Mouse (Mus musculus) heart, postnatal 14 days (tissue): Measurements from ENCODE around the gene Vps39. TPM values are rescaled to one million over a fixed set of nuclear protein-coding genes. Genes with fewer than 3 reads are reported as not detected.
A peak's percentile ranks its signal among the peaks of the same experiment; 100 is the strongest.

Experiments
- DNase-seq, 2 experiments: peaks; one replicate each; pipeline ENCODE4 v3.0.0; 2021 to 2022
- intact Hi-C: fragments of 180-260 bp; cut with DNase I; formaldehyde crosslinking; loops from one replicate; pipeline ENCODE4 v1.15.1; 2025
- long read RNA-seq, 2 experiments: library from polyadenylated mRNA; stranded (forward); transcript quantifications; one replicate each; pipeline ENCODE4 v2.0.0; 2021
- total RNA-seq, 2 experiments: library from RNA; stranded (reverse); gene quantifications; 2 replicates each; pipeline ENCODE4 v1.2.3; 2021

The Vps39 gene
- 10 to 100 TPM; 26.4 to 28.9 TPM for total RNA-seq
- long read RNA-seq, experiment 1, full-length matches to known transcripts, result 34 of 52 reads
- long read RNA-seq, experiment 1, partial matches to known transcripts, result 7 of 52 reads
- long read RNA-seq, experiment 1, other reads (novel, unspliced or antisense), result 11 of 52 reads
- long read RNA-seq, experiment 2, full-length matches to known transcripts, result 38 of 48 reads
- long read RNA-seq, experiment 2, partial matches to known transcripts, result 2 of 48 reads
- long read RNA-seq, experiment 2, other reads (novel, unspliced or antisense), result 8 of 48 reads

GRCm38 (mm10) chr2:120352682-120353646 lies at the start of gene Vps39:
TSS of gene Vps39 (minus strand) at chr2:120353137.
- peak; percentile 85 to 92 for DNase-seq
- intact Hi-C loops, result no loop called here

GRCm38 (mm10) chr2:120397951-120398350 lies 45.0 kb upstream of the Vps39 start:
- DNase-seq, result no peak
- intact Hi-C loops, result no loop called here

- DNase-seq, result no peak
- intact Hi-C loops, result no loop called here
Measured at GRCm38 (mm10) chr2:120392406-120392805, 39.5 kb upstream of the Vps39 start.

GRCm38 (mm10) chr2:120390934-120391333 lies 38.0 kb upstream of the Vps39 start:
- peak in 1 of 2 experiments; percentile 5 for DNase-seq
- intact Hi-C loops, result no loop called here

- intact Hi-C loops, result no loop called here
- no peak for DNase-seq
Measured at GRCm38 (mm10) chr2:120389376-120389775, 36.4 kb upstream of the Vps39 start.

GRCm38 (mm10) chr2:120387291-120387690 lies 34.4 kb upstream of the Vps39 start:
- DNase-seq, result no peak
- intact Hi-C loops, result no loop called here

- DNase-seq, result no peak
- intact Hi-C loops, result no loop called here
Measured at GRCm38 (mm10) chr2:120386264-120386663, 33.3 kb upstream of the Vps39 start.

- DNase-seq, result no peak
- intact Hi-C loops, result no loop called here
Measured at GRCm38 (mm10) chr2:120373858-120374257, 20.9 kb upstream of the Vps39 start.

GRCm38 (mm10) chr2:120367416-120368207 lies 14.7 kb upstream of the Vps39 start:
- DNase-seq, result no peak
- intact Hi-C loops, result no loop called here

- DNase-seq, result no peak
- intact Hi-C loops, result no loop called here
Measured at GRCm38 (mm10) chr2:120366501-120366900, 13.6 kb upstream of the Vps39 start.

- DNase-seq, result no peak
- intact Hi-C loops, result no loop called here
Measured at GRCm38 (mm10) chr2:120360425-120360824, 7.5 kb upstream of the Vps39 start.

GRCm38 (mm10) chr2:120351321-120351720 lies 1.6 kb downstream of the Vps39 start:
- no peak for DNase-seq
- intact Hi-C loops, result no loop called here

GRCm38 (mm10) chr2:120348120-120348519 lies 4.8 kb downstream of the Vps39 start:
- DNase-seq, result peak; percentile 27 to 34
- intact Hi-C loops, result no loop called here

- DNase-seq, result no peak
- intact Hi-C loops, result no loop called here
Measured at GRCm38 (mm10) chr2:120341741-120342140, 11.2 kb downstream of the Vps39 start.

- DNase-seq, result no peak
- intact Hi-C loops, result no loop called here
Measured at GRCm38 (mm10) chr2:120337886-120338285, 15.1 kb downstream of the Vps39 start.

GRCm38 (mm10) chr2:120331575-120331974 lies 21.4 kb downstream of the Vps39 start:
- DNase-seq, result no peak
- intact Hi-C loops, result no loop called here

- intact Hi-C loops, result no loop called here
- no peak for DNase-seq
Measured at GRCm38 (mm10) chr2:120315077-120315476, 37.9 kb downstream of the Vps39 start.

GRCm38 (mm10) chr2:120314487-120314886 lies 38.5 kb downstream of the Vps39 start:
- DNase-seq, result no peak
- intact Hi-C loops, result no loop called here

- DNase-seq, result no peak
- intact Hi-C loops, result no loop called here
Measured at GRCm38 (mm10) chr2:120313976-120314375, 39.0 kb downstream of the Vps39 start, which contains the start of gene Pla2g4f. TSS of gene Pla2g4f (minus strand) at chr2:120314165.

- DNase-seq, result no peak
- intact Hi-C loops, result no loop called here
Measured at GRCm38 (mm10) chr2:120312276-120312825, 40.6 kb downstream of the Vps39 start.
